Mouse (Mus musculus) forebrain, embryonic 16.5 days (tissue): ENCODE data around the gene Epor. TPM values are rescaled to one million over a fixed set of nuclear protein-coding genes. Genes with fewer than 3 reads are reported as not detected.

Experiments
- ATAC-seq: fragments of 200-750 bp; cut with Nextera tagmentation; 2 replicates; pipeline ENCODE4 v1.8.0; 2017; ENCODE audit warnings: mild to moderate bottlenecking, moderate library complexity
- H3K27ac ChIP-seq: fragments of 300-500 bp; sonication (generic); 2 replicates; pipeline ENCODE4 v1.5.1; 2014; ENCODE audit warnings: low read length, control low read depth
- H3K27me3 ChIP-seq: fragments of 300-500 bp; sonication (generic); replicated peaks from 2 replicates; pipeline ENCODE4 v1.6.1; 2014; ENCODE audit warnings: low read length; ENCODE audit not compliant: control insufficient read depth, insufficient read depth
- H3K36me3 ChIP-seq: fragments of 300-500 bp; sonication (generic); 2 replicates; pipeline ENCODE4 v1.6.1; 2014; ENCODE audit not compliant: control insufficient read depth, insufficient read depth
- H3K4me1 ChIP-seq: fragments of 300-500 bp; sonication (generic); replicated peaks from 2 replicates; pipeline ENCODE4 v1.6.1; 2014; ENCODE audit warnings: low read length; ENCODE audit not compliant: control insufficient read depth, insufficient read depth
- H3K4me2 ChIP-seq: fragments of 300-500 bp; sonication (generic); 2 replicates; pipeline ENCODE4 v1.6.1; 2014; ENCODE audit warnings: mild to moderate bottlenecking, low read length, control low read depth
- H3K4me3 ChIP-seq: fragments of 300-500 bp; sonication (generic); replicated peaks from 2 replicates; pipeline ENCODE4 v1.5.1; 2014; ENCODE audit warnings: mild to moderate bottlenecking, low read length, control low read depth
- H3K9ac ChIP-seq: fragments of 300-500 bp; sonication (generic); replicated peaks from 2 replicates; pipeline ENCODE4 v1.6.1; 2014; ENCODE audit warnings: low read depth, low read length, control low read depth
- H3K9me3 ChIP-seq: fragments of 300-500 bp; sonication (generic); 2 replicates; pipeline ENCODE4 v1.6.1; 2016; ENCODE audit warnings: low read length; ENCODE audit not compliant: control insufficient read depth
- WGBS: fragments of 180-500 bp; shearing (Covaris S2); extraction: QIAGEN DNeasy Blood & Tissue Kit; methylation state at CpG from one replicate; pipeline ENCODE4 v1.1.7; 2014; 5-methylcytosine and 5-hydroxymethylcytosine counted together
- polyA plus RNA-seq: library from polyadenylated mRNA; unstranded; fragments of >200 nt; fragmentation: Nextera tagmentation; extraction: Ambion mirVana; gene quantifications from 2 replicates; pipeline ENCODE4 v1.2.1, GENCODE M21; 2015

Epor gene
- 1.6 and 1.8 TPM in 2 replicates for polyA plus RNA-seq

GRCm38 (mm10) chr9:21963417-21963816, at the start of gene Epor:
Epor (minus strand) TSS chr9:21963506.
- 29% methylated on average over 8 of the region's 8 CpGs for WGBS
- ATAC-seq = no peak
- H3K4me2 ChIP-seq = peak within 1 kb of the TSS; percentile 76
- no peak within 1 kb of the TSS for H3K27ac ChIP-seq
- H3K36me3 ChIP-seq = no peaks in the 10 kb centered on the region
- peak within 1 kb of the TSS; percentile 44 for H3K4me3 ChIP-seq
- H3K4me1 ChIP-seq = peaks cover 16% of the 10 kb centered on the region
- H3K9ac ChIP-seq = peak within 1 kb of the TSS; percentile 47
- H3K9me3 ChIP-seq = no peaks in the 10 kb centered on the region
- peaks cover 38% of the 10 kb centered on the region for H3K27me3 ChIP-seq

- Histone ChIP-seq H3K27me3 (no peaks in the 10 kb centered on the region), H3K4me1 (no peaks in the 10 kb centered on the region; the same call in 1 of the 2 replicates), H3K36me3 (peaks cover 35% of the 10 kb centered on the region), H3K9ac (no peak overlapping the region), H3K4me3 (no peak overlapping the region), H3K9me3 (no peaks in the 10 kb centered on the region), H3K27ac (no peak overlapping the region), H3K4me2 (no peak overlapping the region)
- ATAC-seq = peak; percentile 11; the same call in 1 of the 2 replicates
- WGBS = 89% methylated on average over 13 of the region's 13 CpGs
Measured at GRCm38 (mm10) chr9:22012731-22013130, 49.4 kb upstream of the Epor start.

DNA sequence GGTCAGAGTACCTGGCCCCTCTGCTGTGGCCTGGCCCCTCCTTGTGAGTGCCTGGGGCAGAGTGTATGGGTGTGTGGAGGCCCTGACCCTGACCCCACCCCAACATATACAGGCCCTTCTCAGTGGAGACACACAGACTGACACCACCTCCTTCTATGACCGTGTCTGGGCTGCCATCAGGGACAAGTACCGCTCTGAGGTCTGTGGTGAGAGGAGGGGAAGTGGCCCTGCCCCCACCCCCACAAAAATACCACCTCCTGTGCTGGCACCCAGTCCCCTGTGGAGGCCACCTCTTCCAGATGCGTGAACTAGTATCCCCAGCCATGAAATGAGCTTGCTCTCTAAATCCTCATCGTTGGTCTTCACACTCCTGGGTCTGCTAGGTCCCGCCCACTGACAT, 47.7 kb upstream of the Epor start:
- Histone ChIP-seq H3K4me1 (peaks cover 2% of the 10 kb centered on the region; the same call in 1 of the 2 replicates), H3K4me2 (no peak overlapping the region), H3K9me3 (no peaks in the 10 kb centered on the region), H3K4me3 (no peak overlapping the region), H3K27ac (no peak overlapping the region), H3K27me3 (no peaks in the 10 kb centered on the region), H3K9ac (no peak overlapping the region), H3K36me3 (peaks cover 46% of the 10 kb centered on the region)
- ATAC-seq = peak; percentile 13; the same call in 1 of the 2 replicates
- 91% methylated on average over 5 of the region's 5 CpGs for WGBS

DNA sequence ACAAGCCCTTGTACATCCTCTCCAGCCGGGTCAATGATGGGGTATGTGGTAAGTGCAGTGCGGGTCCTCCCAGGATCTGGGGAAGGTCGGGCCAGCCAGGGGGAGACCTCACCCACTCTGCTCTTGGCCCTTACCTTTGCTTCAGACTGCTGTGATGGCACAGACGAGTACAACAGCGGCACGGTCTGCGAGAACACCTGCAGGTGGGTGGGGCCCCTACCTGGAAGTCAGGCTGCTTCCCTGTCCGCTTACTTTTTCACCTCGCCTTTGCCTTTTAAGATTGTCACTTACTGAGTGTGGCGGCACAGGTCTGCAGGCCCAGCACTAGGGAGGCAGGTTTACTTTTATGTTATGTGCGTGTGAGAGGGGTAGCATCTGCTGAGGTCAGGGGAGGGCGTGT, 41.2 kb upstream of the Epor start:
- H3K9me3 ChIP-seq = no peaks in the 10 kb centered on the region
- ATAC-seq = no peak
- no peak overlapping the region for H3K4me3 ChIP-seq
- peaks cover 25% of the 10 kb centered on the region for H3K36me3 ChIP-seq
- H3K27ac ChIP-seq = no peak overlapping the region
- no peak overlapping the region for H3K9ac ChIP-seq
- peaks cover 34% of the 10 kb centered on the region for H3K4me1 ChIP-seq
- no peak overlapping the region for H3K4me2 ChIP-seq
- H3K27me3 ChIP-seq = no peaks in the 10 kb centered on the region
- WGBS = 91% methylated on average over 12 of the region's 12 CpGs

GRCm38 (mm10) chr9:22003163-22003554, 39.9 kb upstream of the Epor start:
- Histone ChIP-seq H3K4me1 (peaks cover 34% of the 10 kb centered on the region), H3K27me3 (no peaks in the 10 kb centered on the region), H3K27ac (peak overlapping the region; percentile 75), H3K4me3 (peak overlapping the region; percentile 78), H3K9ac (peak overlapping the region; percentile 70), H3K4me2 (peak overlapping the region; percentile 94), H3K9me3 (no peaks in the 10 kb centered on the region), H3K36me3 (peaks cover 19% of the 10 kb centered on the region)
- under 1% methylated on average over 18 of the region's 18 CpGs for WGBS
- peak; percentile 3; the same call in 1 of the 2 replicates for ATAC-seq

DNA sequence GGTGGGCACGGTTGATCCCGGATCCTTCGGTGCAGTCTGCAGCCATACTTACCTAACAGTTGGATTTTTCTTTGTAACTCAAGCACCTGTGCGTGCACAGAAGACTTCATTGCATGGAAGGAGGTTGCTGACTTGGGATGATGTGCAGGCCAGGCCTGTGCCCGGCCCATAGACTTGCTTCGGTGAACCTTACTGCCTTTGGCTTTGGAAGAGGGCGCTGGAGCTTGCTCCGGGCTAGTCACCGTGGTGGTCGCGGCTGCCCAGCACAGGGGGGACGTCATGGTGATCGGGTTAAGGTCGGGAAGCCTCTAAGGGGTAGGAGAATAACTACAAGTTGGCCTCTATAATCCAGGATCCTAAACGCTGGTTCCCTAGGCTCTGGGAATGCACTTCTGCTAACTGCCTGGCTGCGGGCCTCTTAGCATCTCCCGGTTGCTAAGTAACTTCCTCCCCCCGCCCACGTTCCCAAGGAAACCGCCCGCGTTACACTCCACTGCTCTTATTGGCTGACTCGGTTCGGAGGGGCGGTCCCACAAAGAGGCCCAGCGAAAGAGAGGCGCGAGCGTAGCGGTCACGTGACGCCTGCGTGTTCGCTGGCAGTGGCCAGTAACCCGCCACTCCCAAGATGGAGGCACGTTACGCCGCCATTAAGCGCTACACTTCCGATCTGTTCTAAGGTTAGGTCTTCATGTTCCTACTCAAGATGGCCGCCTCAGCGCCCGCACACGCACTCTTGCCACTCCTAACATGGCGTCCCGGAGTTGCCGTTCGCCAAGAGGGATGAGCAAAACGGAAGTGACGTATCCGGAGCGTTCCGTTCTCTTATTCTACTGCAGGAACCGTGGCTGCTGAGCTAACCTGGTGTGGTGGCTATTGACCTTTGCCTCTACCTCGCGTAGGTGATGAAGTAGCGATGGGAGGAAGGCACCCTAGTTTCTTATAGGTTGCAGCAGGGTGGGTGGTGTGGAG, 39.2 kb upstream of the Epor start, which contains the start of the genes Ccdc151 and Prkcsh:
Gene Ccdc151 (minus strand): TSS at position 441 of the 969 bp plus-strand sequence.
Gene Prkcsh (plus strand): TSS at position 613 of the 969 bp plus-strand sequence.
- Histone ChIP-seq H3K4me2 (peak within 1 kb of the TSS; percentile 94), H3K9me3 (no peaks in the 10 kb centered on the region)

DNA sequence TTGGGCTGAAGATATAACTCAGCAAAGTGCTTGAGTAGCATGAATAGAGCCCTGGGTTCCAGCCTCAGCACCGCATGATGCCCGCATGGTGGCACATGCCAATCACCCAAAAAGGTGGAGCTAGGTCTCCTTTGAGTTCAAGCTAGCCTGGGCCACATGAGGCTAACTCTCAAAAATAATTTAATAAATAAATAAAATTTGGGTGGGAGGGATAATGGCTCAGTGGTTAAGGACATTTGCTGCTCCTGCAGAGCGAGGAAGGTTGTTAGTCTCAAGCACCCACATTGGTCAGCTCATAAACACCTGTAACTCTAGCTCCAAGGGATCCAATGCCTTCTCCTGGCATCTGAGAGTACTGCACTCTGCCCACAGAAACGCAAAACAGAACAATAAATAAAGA, 38.3 kb upstream of the Epor start:
- peak overlapping the region; percentile 59; the same call in 1 of the 2 replicates for H3K4me2 ChIP-seq
- no peak overlapping the region for H3K4me3 ChIP-seq
- no peaks in the 10 kb centered on the region for H3K27me3 ChIP-seq
- no peaks in the 10 kb centered on the region for H3K9me3 ChIP-seq
- no peak for ATAC-seq
- no peak overlapping the region for H3K9ac ChIP-seq
- WGBS = 82% methylated on average over 4 of the region's 4 CpGs
- peaks cover 11% of the 10 kb centered on the region for H3K36me3 ChIP-seq
- H3K27ac ChIP-seq = no peak overlapping the region
- peaks cover 32% of the 10 kb centered on the region for H3K4me1 ChIP-seq

More for the DNA sequence above, 39.2 kb upstream of the Epor start, which contains the start of the genes Ccdc151 and Prkcsh:
- Histone ChIP-seq H3K27me3 (no peaks in the 10 kb centered on the region), H3K36me3 (peaks cover 17% of the 10 kb centered on the region), H3K9ac (peak within 1 kb of the TSS; percentile 70), H3K27ac (peak within 1 kb of the TSS; percentile 75), H3K4me3 (peak within 1 kb of the TSS; percentile 78), H3K4me1 (peaks cover 34% of the 10 kb centered on the region)
- 4% methylated on average over 57 of the region's 57 CpGs for WGBS
- ATAC-seq = peak; percentile 99

DNA sequence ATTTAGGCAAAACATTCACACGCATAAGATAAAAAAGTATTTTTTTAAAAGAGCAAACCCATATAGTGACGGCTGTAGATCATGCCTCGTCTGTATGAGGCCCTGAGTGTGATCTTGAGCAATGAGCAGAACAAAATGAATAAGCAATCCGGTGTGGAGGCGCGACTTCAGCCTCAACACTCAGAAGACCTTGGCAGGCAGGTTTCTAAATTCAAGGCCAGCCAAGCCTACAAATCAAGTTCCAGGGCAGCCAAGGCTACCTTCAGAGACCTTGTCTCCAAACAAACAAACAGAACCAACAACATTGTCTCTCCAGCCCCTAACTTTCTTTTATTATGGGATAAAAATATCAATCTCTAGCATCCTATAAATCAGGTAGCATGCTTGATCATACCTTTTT, 37.0 kb upstream of the Epor start:
- no peak overlapping the region for H3K4me3 ChIP-seq
- H3K4me1 ChIP-seq = peaks cover 26% of the 10 kb centered on the region
- H3K9me3 ChIP-seq = no peaks in the 10 kb centered on the region
- no peak overlapping the region for H3K9ac ChIP-seq
- no peak overlapping the region for H3K4me2 ChIP-seq
- whole genome bisulfite sequencing = 93% methylated on average over 6 of the region's 6 CpGs
- H3K27me3 ChIP-seq = no peaks in the 10 kb centered on the region
- no peak for ATAC-seq
- peaks cover 3% of the 10 kb centered on the region; the same call in 1 of the 2 replicates for H3K36me3 ChIP-seq
- no peak overlapping the region for H3K27ac ChIP-seq

DNA sequence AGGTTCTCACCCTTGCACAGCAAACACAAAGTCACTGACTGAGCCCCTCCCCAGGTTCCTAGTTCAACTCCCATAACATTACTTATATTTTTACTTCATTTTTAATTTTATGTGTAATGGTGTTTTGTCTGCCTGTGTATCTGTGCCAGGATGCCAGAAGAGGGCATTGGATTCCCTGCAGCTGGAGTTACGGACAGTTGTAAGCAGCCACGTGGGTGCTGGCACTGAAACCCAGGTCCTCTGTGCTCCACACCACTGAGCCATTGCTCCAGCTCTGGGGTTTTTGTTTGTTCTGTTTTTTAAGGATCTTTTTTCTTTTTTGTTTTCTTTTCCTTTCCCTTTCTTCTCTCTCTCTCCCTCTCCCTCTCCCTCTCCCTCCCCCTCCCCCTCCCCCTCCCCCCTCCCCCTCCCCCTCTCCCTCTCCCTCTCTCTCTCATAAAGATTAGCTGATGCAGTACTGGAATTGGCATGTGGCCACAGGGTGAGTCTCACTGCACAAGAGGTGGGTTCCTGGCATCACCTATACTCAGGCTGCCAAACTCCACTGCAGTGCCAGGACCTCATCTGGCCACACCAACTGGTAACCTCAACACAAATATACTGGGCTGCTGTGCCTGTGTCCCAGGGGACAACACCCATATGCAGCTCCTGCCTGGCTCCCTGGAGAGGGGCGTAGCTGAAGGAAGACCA, 33.0 kb upstream of the Epor start:
- H3K4me3 ChIP-seq = no peak overlapping the region
- no peak for ATAC-seq
- H3K9ac ChIP-seq = no peak overlapping the region
- no peaks in the 10 kb centered on the region for H3K36me3 ChIP-seq
- H3K9me3 ChIP-seq = no peaks in the 10 kb centered on the region
- no peak overlapping the region for H3K4me2 ChIP-seq
- H3K4me1 ChIP-seq = no peaks in the 10 kb centered on the region
- WGBS = 94% methylated on average over 3 of the region's 3 CpGs
- H3K27me3 ChIP-seq = peaks cover 1% of the 10 kb centered on the region
- H3K27ac ChIP-seq = no peak overlapping the region
